Mouse (Mus musculus): Measurements from ENCODE around the gene Acly.

DNA sequence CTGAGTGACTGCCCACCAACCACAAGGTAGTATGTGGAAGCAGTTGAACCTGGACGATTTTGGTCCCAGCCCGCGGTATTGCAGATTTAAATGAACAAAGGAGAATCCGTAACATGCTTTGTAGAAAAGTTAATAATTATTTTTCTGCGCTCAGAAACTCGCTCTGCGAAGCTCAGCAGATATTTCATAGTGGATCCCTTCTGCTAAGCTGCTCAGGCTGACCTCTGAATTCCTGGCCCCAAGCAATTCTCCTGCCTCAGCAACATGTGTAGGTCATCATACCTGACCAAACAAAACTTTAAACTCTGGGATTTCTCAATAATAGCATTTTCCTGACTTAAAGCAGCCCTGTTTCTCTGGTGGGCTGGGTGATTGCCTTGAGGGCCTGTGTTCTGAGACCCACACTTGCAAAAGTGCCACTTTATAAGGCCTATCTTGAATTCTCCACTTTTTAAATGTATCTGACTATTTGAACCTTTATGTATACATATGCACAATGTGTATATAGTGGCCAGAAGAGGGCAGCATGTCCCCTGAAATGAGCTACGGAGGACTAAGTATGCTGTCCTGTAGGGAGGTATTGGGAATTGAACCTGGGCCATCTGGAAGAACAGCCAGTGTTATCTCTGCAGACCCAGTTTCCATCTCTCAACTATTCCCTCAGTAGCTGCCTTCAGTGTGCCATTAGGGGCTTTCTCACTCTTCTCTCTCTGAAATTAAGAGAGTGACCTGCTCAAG, 41.8 kb downstream of the Acly start:
- TF ChIP-seq POLR2A (IDR thresholded peaks at IDR 0.05; ENCODE audit: extremely low read depth, insufficient read depth, low read length) (no peak), CTCF (IDR thresholded peaks at IDR 0.05; ENCODE audit: extremely low read depth, insufficient read depth, low read length) (peak; percentile 37)
